Mouse (Mus musculus): ENCODE measurements at regions not wholly inside any gene's neighbourhood (a gene's known extent, or its start where the extent isn't known, plus 50 kb on each side); places are given as distances from the start of the nearest gene placed in this dataset.
"Not testable (repeated sequence)": the region's sequence is repeated elsewhere in the genome, so short reads cannot be mapped to it uniquely, and the experiment has no call there.

DNA sequence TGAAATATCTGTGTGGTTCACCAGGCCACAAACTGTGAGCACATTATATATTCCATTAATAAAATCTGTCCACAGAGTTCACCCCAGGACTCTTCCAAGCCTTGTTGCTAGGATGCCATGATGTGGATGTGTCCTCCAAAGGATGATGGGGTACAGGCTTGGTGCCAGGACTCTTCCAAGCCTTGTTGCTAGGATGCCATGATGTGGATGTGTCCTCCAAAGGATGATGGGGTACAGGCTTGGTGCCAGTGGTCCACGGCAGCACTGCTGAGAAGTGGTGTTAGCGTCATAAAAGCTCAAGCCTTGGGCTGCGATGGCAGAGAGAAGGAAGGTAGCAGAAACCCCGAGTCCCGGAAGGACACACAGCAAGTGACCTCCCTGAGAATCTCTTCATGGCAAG lies 153.4 kb downstream of the Srek1 start:
- peak in 1 of 2 experiments; percentile 22 for DNase-seq

DNA sequence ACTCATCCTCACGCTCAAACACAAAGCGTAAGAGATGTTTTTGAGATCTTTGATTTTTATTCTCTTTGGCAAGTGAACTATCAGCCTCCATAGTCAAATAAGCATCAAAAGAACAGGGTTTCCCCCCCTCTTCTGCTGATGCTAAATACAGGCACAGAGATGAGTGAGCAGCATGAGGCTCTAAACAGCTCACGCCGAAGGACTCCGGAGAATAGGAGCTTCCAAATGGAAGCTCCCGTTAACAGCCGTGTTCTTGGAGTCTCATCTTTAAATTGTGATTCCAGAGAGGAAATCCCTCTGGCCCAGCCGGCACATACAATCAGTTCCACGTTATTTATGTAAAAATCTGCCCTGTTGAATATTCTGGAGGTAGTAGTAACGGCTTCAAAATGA lies 161.1 kb downstream of the Srek1 start:
- DNase-seq: no peak

DNA sequence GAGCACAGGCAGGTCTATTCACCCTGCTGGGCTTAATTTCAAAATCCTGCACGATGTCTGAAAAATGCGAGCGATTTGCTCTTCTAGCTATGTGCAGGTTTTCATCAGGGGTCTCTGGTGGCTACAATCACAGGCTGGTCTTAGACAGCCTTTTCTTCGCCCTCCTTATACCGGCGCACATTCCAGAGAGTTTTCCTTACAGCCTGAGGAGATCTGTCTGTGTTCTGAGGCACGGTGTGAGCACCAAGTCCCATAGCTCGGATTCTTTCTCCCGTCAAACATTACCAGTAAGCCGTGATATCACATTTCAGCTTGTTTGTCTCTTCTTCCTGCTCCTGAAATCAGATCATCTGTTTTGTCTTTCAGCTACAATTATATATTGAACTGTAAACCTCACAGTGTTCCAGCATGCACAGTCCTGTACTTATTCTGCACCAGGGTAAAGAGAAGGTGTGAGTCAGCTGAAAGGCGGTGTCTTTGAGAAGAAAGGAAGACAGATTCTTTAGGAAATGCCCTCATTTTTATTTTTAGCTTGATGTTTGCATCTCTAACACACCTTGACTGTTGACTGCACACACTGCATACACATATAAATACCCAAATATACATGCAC lies 161.6 kb downstream of the Srek1 start:
- DNase-seq: no peak

DNA sequence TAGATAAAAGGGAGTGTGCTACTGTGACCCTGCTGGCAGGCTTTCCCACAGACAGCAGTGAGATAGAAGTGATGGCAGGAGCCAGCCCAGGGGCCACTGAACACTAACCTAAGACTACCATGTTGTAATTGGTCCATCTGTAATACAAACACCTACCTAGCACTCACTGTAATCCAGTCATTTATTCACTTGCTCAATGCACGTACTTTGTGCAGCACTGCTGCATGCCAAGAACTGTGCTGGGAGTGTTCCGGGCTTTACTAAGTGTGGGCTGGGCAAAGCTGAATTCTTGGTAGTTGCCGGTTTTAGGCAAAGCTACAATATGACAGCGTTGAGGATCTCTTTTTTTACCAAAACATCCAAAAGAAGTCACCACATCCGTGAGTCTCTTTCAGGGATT lies 172.1 kb downstream of the Srek1 start:
- no peak for DNase-seq

DNA sequence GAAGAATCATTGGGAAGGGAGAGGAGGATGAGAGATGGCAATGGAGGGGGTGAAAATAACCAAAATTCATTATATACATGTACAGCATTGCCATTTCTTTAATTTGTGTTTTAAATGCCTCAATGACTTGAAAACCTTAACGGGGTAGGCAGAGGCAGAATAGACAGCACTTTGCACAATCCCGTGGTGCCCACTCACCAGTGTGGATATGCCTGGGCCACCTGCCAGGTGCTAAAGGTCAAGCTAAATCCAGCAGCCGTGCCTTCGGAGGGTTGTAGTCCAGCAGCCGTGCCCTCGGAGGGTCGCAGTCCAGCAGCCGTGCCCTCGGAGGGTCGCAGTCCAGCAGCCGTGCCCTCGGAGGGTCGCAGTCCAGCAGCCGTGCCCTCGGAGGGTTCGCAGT lies 182.0 kb downstream of the Srek1 start:
- no peak for DNase-seq

DNA sequence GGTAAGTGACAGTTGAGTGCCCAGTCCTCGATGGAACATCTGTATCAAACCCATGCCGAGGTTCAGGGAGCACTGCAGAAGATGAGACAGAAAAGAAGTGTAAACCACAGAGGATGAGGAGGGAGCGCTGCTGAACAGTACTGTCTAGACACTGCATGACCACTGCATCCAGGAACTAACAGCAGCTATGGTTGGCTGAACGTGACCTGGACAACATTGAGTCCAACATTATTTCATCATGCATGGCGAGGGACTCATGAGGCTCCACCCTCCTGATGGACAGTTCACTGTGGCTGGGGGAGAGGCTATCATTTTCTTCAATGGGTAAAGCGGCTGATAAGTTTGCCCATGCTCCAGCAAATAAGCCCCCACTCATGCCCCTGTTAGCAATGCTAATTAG lies 182.5 kb downstream of the Srek1 start:
- DNase-seq: no peak

DNA sequence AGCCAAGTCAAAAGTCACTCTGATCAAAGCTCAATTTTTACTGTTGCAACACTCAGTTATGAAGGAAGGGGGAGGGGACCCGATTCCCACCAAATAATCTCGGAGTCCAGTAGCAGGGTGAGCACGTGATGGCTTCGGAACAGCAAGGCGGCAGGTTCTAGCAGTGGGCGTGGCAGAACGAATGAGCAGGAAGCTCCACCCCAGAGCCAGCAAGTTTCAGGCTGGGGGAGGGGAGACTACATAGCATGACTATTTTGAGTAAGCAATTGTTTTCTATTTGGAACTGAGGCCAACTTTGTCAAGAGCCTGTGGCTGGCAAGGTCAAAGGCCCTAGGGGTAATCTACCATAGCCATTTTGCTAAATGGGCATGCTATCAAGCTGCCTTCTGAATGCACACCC lies 183.0 kb downstream of the Srek1 start:
- not testable (repeated sequence) for DNase-seq

DNA sequence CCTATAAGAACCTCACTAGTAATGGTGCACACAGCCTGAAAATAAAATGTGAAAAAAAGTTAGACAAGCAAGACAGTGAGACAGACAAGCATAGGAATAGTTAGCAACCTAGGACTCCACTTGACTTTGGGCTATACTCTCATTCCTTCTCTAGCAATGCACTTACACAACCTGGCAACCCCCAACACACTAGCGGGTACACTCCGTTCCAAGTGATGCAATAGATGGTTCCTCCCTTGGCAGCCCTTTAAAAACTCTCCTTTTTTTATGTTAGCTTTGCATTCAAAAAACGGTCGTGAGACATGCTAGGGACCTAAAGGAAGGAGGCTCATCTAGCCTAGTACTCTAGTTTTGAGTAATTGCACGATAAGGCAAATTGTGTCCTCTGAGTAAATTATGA lies 184.8 kb downstream of the Srek1 start:
- no peak for DNase-seq

DNA sequence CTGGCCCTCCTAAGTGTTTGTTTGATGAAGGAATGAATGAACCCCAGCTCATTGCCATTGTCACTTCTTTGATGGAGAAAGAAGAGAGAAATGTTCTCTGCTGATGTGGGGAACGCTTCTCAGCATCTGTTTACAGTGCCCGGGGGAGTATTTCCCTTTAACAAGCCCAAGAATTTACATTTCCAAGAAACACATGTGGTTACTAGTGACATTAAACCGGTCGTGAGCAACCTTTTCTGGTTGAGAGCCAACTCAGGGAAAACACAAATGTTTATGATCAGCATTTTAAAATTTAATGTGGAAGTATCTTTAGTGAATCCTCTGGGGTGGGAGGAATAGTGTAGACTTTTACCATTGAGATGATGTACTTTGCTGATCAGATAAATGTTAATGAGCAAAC lies 197.6 kb downstream of the Srek1 start:
- no peak for DNase-seq

DNA sequence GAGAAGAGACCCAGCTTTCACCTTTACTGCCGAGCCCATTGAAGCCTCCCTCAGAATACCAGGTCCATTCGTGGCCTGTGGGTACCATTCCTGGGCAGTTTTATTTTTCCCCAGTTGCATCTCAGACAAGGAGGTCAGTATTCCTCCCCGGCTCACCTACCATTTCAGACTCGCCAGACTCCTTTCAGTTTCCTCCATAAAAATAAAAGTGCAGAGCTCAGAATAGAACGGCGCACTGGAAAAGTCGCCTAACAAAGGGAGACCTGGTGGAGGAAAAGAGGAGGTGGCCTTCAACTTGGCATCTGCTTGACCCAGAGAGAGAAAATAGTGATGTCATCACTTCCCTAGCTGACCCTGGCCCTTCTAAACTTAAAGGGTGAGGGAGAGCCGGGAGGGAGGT lies 209.7 kb downstream of the Srek1 start:
- DNase-seq: no peak

DNA sequence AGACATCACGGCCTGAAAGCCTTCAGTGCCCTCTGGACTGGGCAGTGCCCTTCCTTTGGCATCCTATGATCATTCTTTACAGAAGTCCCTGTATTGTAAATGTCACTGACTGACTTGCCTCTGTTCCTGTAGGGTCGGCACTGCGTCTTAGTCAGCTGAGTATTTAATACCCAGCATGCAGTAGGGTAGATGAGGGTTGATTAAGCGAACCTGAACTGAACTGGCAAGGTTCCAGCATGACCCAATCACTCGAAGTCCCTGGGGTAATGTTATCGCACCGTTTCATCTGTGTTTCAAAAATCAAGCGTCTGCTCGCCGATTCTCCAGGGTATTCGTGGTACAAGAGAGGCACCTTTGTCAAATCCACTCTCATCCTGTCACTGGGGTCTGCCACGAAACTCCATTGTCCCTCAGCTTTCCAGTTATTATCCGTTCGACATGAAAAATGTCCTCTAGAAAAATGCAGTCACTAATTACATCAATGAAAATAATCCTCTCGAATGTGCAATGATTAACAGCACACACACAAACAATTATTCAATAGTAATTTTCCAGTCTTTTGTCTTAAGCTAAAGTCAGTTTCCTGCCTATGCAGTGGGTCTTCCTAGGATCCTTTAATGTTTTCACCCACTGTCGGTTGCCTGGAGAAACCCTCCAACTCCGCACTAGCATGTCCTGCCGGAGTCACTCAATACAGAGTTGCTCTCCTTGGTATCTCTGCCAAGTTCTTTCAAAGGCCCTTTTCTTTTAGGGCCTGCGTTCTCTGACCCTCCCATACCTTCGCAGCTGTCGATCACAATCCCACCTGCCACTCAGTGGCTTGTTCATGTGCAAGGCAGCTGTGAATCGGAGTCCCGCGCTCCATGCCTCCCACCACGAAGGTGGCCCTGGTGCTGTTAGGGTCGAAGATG lies 212.4 kb downstream of the Srek1 start:
- DNase-seq: peak in 1 of 2 experiments; percentile 8

DNA sequence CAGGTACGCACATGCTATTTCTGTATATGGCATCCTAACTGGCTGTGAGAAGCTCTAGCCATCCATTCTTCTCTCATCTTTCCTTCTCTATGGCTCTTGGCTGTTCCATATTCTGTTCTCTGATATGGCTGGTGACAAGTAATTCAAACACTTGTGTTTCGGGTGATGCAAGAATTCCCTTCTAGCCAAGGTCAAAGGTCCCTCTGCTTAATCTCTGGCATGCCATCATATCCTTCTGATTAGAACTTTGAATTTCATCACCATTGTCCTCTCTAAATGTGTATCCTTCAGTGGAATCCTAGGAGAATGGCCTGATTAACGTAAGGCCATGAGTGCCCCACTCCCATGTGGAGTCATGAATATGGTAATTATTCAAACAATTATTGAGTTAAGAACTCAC lies 215.5 kb downstream of the Srek1 start:
- no peak for DNase-seq

DNA sequence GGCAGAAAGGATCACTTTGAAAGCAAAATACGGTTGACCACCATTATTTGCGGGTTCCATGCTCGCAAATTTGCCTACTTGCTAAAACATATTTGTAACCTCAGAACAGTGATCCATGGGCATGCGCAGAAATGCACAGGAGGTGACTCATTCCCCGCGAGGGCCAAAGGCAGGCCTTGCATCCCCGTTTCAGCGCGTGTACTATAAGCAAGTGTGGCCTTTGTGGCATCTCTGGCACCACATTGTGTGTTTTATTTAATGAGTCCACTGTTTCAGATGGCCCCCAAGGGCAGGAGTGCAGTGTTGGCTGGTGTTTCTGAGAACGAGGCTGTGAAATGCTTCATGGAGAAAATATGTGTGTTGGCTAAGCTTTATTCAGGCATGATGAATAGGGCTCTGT lies 205.3 kb upstream of the Mast4 start:
- DNase-seq: no peak

DNA sequence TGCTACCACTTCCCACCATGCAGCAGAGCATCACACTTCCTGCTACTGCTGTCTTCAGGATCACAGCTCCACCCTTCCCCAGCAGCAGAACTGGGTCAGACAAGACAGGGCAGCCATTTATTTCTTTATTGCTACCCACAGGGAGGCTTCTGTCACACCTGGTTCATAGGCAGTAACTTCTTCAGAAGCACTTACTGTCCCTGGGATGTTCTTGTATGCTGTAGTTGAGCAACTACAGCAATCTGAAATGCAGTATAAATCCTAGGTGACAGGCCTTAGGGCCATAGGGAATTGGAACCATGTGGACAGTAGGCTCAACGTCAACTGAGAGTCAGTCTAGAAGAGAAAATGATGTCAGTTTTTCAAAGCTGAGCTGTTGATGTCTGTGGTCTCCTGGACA lies 179.5 kb upstream of the Mast4 start:
- no peak for DNase-seq

DNA sequence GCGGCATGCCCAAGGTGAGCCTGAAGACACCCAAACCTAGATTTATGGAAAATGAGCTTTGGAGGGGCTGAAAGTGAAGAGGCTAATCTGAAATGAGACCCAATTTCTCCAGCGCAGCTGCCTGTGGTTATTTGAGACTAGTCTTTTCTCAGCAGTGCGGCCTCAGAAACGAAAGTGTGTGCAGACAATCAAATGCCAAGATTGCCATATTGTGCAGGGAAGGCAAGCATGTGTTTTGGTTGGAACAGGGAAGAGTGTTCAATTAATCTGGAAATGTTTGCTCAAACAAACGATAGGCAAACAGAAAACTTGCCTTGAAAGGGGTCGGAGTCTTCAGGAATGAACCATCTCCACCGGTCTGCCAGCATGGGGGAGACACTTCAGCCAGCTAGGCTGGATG lies 178.2 kb upstream of the Mast4 start:
- DNase-seq: peak in 1 of 2 experiments; percentile 6

DNA sequence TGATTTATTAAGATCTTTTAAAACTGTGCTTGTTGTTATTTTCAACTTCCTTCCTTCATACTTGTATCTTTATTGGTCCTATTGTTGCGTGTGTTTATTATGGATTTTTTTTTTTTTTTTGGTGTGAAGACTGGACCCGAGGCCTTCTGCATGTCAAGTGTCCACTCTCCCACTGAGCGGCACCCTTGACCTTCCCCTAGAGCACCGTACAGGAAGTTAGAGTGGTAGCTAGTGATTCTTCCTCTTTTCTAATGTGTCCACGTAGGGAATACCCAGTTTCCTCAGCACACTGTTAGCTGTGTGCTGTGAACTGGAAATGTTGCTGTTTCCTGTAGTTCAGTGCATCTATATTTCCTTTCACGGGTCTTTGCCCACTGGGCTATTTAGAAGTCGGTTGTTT lies 170.7 kb upstream of the Mast4 start:
- no peak for DNase-seq

DNA sequence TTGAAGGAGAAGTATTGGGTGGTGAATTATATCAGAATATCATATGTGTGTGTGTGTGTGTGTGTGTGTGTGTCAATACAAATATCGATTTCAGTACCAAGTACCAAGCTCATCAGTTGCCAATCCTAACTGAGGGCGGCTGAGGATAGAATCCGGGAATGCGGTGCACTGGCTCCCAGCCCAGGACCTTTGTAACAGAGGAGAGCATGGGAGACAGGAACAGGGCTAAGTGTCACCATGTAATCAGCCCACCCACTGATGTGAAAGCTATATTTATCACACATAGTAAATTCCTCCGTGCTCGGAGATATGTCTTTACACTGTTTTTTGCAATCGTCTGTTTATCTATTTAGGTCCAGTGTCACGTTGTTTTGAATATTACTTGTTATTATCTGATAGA lies 165.1 kb upstream of the Mast4 start:
- DNase-seq: peak; percentile 20 to 31

DNA sequence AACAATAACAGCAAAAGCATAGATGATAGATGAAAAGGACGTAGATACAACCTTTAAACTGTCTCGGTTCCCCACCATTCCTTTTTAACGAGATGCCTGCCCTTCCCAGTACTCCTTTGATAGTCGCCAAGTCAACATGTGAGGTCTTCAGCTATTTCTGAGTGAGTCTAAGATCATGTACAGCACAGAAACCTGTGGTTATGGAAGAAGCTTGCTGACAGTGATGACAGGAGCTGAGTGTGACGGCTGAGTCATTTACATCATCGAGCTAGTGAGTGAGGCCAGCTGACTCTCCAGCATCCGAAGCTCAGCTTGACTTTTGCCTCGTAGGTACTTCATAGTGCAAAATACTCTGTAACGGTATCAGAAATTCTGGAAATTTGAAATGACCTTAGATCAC lies 160.1 kb upstream of the Mast4 start:
- no peak for DNase-seq

DNA sequence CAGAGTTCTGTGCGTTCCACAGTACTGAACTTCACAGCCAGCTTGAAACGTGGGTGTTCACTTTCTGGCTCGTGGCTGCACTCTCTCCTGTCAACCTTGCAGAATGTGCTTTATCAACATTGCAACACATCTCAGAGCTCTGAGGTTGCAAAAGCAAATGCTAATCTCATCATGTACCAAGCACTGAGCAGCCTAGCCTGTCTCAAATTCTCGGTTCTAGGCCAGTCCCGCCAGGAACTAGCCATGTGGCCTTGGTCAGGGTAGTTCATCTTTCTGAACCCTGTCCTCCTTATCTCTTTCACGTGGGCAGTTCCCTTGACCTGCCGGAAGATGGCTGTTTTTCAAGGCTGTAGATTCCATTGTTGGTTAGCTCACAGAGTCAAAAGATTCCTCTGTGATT lies 159.3 kb upstream of the Mast4 start:
- no peak for DNase-seq

DNA sequence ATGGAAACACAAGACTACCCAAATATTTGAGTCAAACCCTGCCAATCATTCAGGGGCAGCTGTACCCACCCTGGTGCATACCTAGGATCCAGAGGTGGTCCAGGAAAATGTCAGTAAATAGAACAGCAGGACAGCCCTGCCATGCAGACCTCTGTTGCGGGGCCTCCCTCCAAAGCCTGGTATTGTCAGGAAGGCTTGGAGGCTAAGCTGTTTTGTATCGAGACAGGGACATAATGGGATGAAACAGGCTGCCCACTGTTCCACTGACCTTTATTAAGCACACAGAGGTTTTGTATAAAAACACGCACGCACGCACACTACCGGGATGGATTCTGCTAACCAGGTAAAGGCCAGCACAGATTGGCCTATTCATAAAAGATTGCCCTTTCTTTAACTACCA lies 155.8 kb upstream of the Mast4 start:
- no peak for DNase-seq

DNA sequence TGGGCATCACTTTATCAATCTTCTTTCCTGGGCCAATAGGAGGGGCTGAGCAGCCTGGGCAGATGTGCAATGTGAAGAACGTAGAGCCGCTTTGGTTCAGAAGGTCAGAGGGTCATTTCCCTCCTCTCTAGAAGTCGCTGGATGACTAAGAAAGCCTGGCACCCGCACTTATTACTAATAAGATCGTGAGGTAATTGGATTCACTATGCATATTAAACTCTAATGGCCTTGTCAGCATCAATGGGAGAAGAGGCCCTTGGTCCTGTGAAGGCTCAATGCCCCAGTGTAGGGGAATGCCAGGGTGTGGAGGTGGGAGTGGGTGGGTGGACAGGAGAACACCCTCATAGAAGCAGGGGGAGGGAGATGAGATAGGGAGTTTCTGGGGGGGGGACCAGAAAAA lies 149.8 kb upstream of the Mast4 start:
- DNase-seq: no peak

DNA sequence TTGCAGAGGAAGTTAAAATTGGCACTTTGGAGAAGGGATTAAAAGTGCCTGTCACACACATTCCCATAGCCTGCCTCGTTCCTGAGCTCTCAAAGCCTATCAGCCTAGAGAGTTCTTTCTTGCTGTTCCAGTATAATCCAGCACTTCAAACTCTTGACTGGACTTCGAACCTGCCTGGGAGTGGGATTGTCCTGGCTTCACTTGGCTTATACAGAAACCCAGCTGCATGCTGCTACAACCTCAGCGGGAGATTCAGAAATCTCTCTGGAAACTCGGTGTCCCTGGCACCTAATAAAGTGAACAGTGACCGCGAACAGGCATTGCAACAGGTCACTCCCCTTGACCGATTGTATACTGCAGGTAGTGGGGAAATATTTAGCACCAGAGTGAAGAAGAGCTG lies 149.1 kb upstream of the Mast4 start:
- no peak for DNase-seq

DNA sequence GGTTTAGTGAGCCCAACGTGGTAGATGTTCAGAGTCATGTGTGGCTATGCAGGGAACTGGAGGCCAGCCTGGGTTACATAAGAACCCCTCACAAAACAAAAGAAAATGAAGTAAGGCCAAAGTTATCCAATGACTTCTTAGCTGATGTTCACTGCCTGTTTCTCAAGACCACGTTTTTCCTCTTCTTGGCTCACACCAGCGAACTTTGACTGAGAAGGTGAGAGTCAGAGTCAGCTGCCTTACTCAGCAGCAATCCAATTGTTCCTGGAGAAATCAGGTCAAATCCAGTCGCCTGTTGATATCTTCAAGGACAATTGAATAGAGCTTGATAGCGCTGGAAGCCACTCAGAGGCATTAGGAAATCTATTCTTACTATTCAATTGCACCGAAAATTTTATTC lies 142.0 kb upstream of the Mast4 start:
- DNase-seq: no peak

DNA sequence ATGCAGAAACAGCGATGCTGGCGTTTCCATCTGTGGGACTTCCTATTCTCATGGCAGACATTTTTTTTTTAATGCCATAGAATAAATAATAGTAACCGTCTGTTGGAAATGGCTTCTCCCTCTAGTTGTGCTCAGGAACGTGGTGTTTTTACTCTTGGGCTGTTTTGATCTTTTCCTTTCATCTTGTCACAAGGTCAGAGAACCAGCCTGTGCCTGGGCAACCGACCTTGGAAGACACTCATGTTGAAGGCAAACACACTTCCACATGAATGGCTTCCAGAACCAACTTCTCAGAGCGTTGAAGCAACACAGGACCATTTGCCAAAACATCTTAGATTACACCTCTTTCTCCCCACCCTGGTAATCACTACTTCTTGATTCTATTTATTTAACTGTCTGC lies 137.9 kb upstream of the Mast4 start:
- DNase-seq: no peak

DNA sequence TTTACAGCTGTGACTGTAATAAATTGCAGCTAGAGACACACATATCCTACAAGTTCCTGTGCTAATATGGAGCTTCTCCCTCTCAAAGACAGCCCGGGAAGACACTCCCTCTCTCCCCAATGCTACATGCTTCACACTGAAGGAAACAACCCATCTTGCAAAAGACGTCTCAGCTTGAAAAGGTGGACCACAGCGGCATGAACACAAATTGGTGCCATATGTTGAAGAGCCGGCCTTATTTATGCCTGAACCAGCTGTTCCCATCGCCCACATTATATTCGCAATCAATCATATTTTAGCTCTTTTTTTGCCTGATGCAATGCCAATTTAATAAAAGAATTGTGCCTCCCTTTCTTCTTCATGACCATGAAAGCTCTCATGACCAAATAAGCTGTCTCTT lies 135.8 kb upstream of the Mast4 start:
- no peak for DNase-seq
